Mouse (Mus musculus) MEL (cell line): Measurements from ENCODE around the gene Pccb. TPM values are rescaled to one million over a fixed set of nuclear protein-coding genes. Genes with fewer than 3 reads are reported as not detected.

Experiments used
- DNase-seq: peaks from one replicate; pipeline ENCODE4 v3.0.0; 2011; ENCODE audit warnings: low read depth, low spot score
- H3K27ac ChIP-seq: 2 replicates; pipeline ENCODE4 v1.5.1; 2012; ENCODE audit warnings: low read depth, mild to moderate bottlenecking, control low read depth, low read length, moderate library complexity; ENCODE audit not compliant: control insufficient read depth
- H3K27me3 ChIP-seq, 2 experiments: fragments of 150-350 bp in 1 of 2; sonication (generic) in 1 of 2; 2 replicates each; pipeline ENCODE4 v1.6.1; 2012; ENCODE audit warnings: low read length in 2 of 2, mild to moderate bottlenecking in 2 of 2, improper control_type of control experiment in 1 of 2, moderate library complexity in 1 of 2; ENCODE audit not compliant: insufficient read depth in 2 of 2, control insufficient read depth in 1 of 2
- H3K36me3 ChIP-seq, 2 experiments: 2 replicates each; pipeline ENCODE4 v1.6.1; 2012 to 2014; ENCODE audit warnings: low read length in 2 of 2, improper control_type of control experiment in 1 of 2, inconsistent platforms in 1 of 2, mild to moderate bottlenecking in 1 of 2; ENCODE audit not compliant: insufficient read depth in 2 of 2, control insufficient read depth in 1 of 2
- H3K4me1 ChIP-seq, 2 experiments: fragments of 150-350 bp in 1 of 2; sonication (generic) in 1 of 2; 2 replicates each; pipeline ENCODE4 v1.6.1; 2012; ENCODE audit warnings: low read length in 2 of 2, improper control_type of control experiment in 1 of 2, mild to moderate bottlenecking in 1 of 2; ENCODE audit not compliant: insufficient read depth in 2 of 2, control insufficient read depth in 1 of 2
- H3K4me3 ChIP-seq, 2 experiments: fragments of 150-350 bp in 1 of 2; sonication (generic) in 1 of 2; 2 replicates each; pipeline ENCODE4 v1.5.1; 2012; ENCODE audit warnings: low read depth in 2 of 2, low read length in 2 of 2, mild to moderate bottlenecking in 2 of 2, moderate library complexity in 2 of 2, control low read depth in 1 of 2, improper control_type of control experiment in 1 of 2; ENCODE audit not compliant: control insufficient read depth in 1 of 2, insufficient read depth in 1 of 2
- H3K79me2 ChIP-seq: 2 replicates; pipeline ENCODE4 v1.6.1; 2012; ENCODE audit warnings: mild to moderate bottlenecking, low read length, moderate library complexity; ENCODE audit not compliant: control insufficient read depth, poor library complexity, insufficient read depth
- H3K9ac ChIP-seq: 2 replicates; pipeline ENCODE4 v1.6.1; 2012; ENCODE audit warnings: low read depth, mild to moderate bottlenecking, control low read depth, low read length, moderate library complexity; ENCODE audit not compliant: control insufficient read depth, poor library complexity, severe bottlenecking
- H3K9me3 ChIP-seq: fragments of 150-350 bp; sonication (generic); replicated peaks from 2 replicates; pipeline ENCODE4 v1.6.1; 2012; ENCODE audit warnings: mild to moderate bottlenecking, low read length, improper control_type of control experiment, moderate library complexity; ENCODE audit not compliant: insufficient read depth
- CHD1 ChIP-seq: IDR thresholded peaks from 2 replicates; pipeline ENCODE4 v1.6.1; 2012; ENCODE audit warnings: low read depth, mild to moderate bottlenecking, inconsistent platforms, low read length, improper control_type of control experiment
- CTCF ChIP-seq, 3 experiments: IDR thresholded peaks in 2 of 3; conservative IDR thresholded peaks in 1 of 3; 2 replicates each; pipeline ENCODE4 v1.5.1; 2011 to 2012; ENCODE audit warnings: low read length in 3 of 3, low read depth in 2 of 3, mild to moderate bottlenecking in 2 of 3, improper control_type of control experiment in 1 of 3, inconsistent platforms in 1 of 3, mixed read lengths in 1 of 3, moderate library complexity in 1 of 3; ENCODE audit not compliant: control insufficient read depth in 1 of 3, insufficient read depth in 1 of 3, poor library complexity in 1 of 3, severe bottlenecking in 1 of 3
- E2F4 ChIP-seq: IDR thresholded peaks from 2 replicates; pipeline ENCODE4 v1.6.1; 2011; ENCODE audit warnings: low read depth, low read length, improper control_type of control experiment, borderline replicate concordance
- EP300 ChIP-seq, 2 experiments: IDR thresholded peaks; 2 replicates each; pipeline ENCODE4 v1.6.1; 2011; ENCODE audit warnings: improper control_type of control experiment in 2 of 2, low read length in 2 of 2, low read depth in 1 of 2, mild to moderate bottlenecking in 1 of 2
- ETS1 ChIP-seq: IDR thresholded peaks from 2 replicates; pipeline ENCODE4 v1.6.1; 2012; ENCODE audit warnings: low read depth, mild to moderate bottlenecking, inconsistent platforms, low read length, improper control_type of control experiment, moderate library complexity
- GATA1 ChIP-seq: IDR thresholded peaks from 2 replicates; pipeline ENCODE4 v1.6.1; 2011; ENCODE audit warnings: low read depth, low read length, improper control_type of control experiment
- KAT2A ChIP-seq: conservative IDR thresholded peaks from 2 replicates; pipeline ENCODE4 v1.6.1; 2012; ENCODE audit warnings: low read depth, low read length, improper control_type of control experiment, inconsistent platforms
- MAFK ChIP-seq: IDR thresholded peaks from 2 replicates; pipeline ENCODE4 v1.6.1; 2011; ENCODE audit warnings: low read depth, mild to moderate bottlenecking, low read length, improper control_type of control experiment, borderline replicate concordance
- MAX ChIP-seq: IDR thresholded peaks from 2 replicates; pipeline ENCODE4 v1.6.1; 2011; ENCODE audit warnings: low read length, improper control_type of control experiment
- MYB ChIP-seq: IDR thresholded peaks from 2 replicates; pipeline ENCODE4 v1.6.1; 2011; ENCODE audit warnings: mild to moderate bottlenecking, low read depth, low read length, improper control_type of control experiment
- NELFE ChIP-seq: IDR thresholded peaks from 2 replicates; pipeline ENCODE4 v1.6.1; 2011; ENCODE audit warnings: low read depth, low read length, improper control_type of control experiment
- RAD21 ChIP-seq: IDR thresholded peaks from 2 replicates; pipeline ENCODE4 v1.6.1; 2011; ENCODE audit warnings: mild to moderate bottlenecking, low read depth, low read length, improper control_type of control experiment
- SMC3 ChIP-seq: IDR thresholded peaks from 2 replicates; pipeline ENCODE4 v1.6.1; 2011; ENCODE audit warnings: low read depth, low read length, improper control_type of control experiment
- TAL1 ChIP-seq: IDR thresholded peaks from 2 replicates; pipeline ENCODE4 v1.6.1; 2012; ENCODE audit warnings: mild to moderate bottlenecking, inconsistent platforms, low read length, moderate library complexity, mixed read lengths
- TBP ChIP-seq: IDR thresholded peaks from 2 replicates; pipeline ENCODE4 v1.8.0; 2011; ENCODE audit warnings: low read depth, low read length, improper control_type of control experiment
- TCF12 ChIP-seq: IDR thresholded peaks from 2 replicates; pipeline ENCODE4 v1.6.1; 2014; ENCODE audit warnings: low read depth, mild to moderate bottlenecking, inconsistent platforms, low read length, improper control_type of control experiment, moderate library complexity
- UBTF ChIP-seq: IDR thresholded peaks from 2 replicates; pipeline ENCODE4 v1.6.1; 2012; ENCODE audit warnings: low read depth, mild to moderate bottlenecking, inconsistent platforms, low read length, improper control_type of control experiment, moderate library complexity, borderline replicate concordance; ENCODE audit not compliant: insufficient read depth
- ZNF384 ChIP-seq: IDR thresholded peaks from 2 replicates; pipeline ENCODE4 v1.6.1; 2012; ENCODE audit warnings: low read depth, mild to moderate bottlenecking, inconsistent platforms, low read length, improper control_type of control experiment
- polyA plus RNA-seq, 2 experiments: library from polyadenylated mRNA; stranded (reverse) in 1 of 2; unstranded in 1 of 2; fragments of >175 nt in 1 of 2; fragments of >200 nt in 1 of 2; gene quantifications; 2 replicates each; pipeline versions ENCODE4 v1.2.1 to v1.2.4; 2012; ENCODE audit warnings: low replicate concordance in 2 of 2, low read depth in 1 of 2; ENCODE audit not compliant: insufficient read length in 2 of 2, insufficient read depth in 1 of 2, missing spikeins in 1 of 2
- total RNA-seq: library from RNA; depleted of rRNA; stranded (reverse); fragments of 300-350 nt; gene quantifications from 2 replicates; pipeline ENCODE4 v1.2.3, GENCODE M21; 2012

Pccb gene
- total and polyA plus RNA-seq, 3 experiments = 13.2 to 21.1 TPM; not detected in 1

DNA sequence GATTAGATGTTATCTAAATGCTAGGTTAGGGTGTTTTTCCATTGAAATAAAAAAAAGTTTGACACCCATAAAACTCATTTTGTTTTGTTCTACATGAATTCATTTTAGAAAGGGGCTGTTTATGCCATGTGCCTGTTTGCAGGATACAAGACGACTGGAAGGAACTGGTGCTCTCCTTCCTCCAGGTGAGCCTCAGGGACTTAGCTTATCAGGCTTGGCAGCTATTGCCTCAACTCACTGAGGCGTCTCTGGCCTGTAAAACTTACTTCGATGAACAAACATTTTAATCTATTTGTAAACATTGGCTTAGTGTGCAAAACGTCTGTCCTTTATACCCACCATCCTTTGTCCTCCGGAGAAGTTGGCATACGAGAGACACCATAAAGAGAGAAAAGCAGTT is 18.0 kb upstream of the Pccb start:
- Histone ChIP-seq H3K79me2 (no peaks in the 10 kb centered on the region), H3K9ac (no peak overlapping the region), H3K9me3 (no peaks in the 10 kb centered on the region), H3K27ac (no peak overlapping the region), H3K36me3 (no peaks in the 10 kb centered on the region), H3K4me1 (no peaks in the 10 kb centered on the region), H3K4me3 (no peak overlapping the region), H3K27me3 (no peaks in the 10 kb centered on the region; a peak in 1 of 4 replicates)
- TF ChIP-seq KAT2A = no peak
- no peak for TF ChIP-seq TBP
- no peak for TF ChIP-seq E2F4
- TF ChIP-seq GATA1 = no peak
- no peak for TF ChIP-seq NELFE
- TF ChIP-seq EP300 (IDR thresholded peaks at IDR 0.05; ENCODE audit: low read depth in 1 of 2, low read length in 2 of 2) = no peak
- TF ChIP-seq SMC3 = no peak
- TF ChIP-seq MAX = no peak
- no peak for TF ChIP-seq CTCF (IDR thresholded peaks at IDR 0.05 in 2 of 3, conservative IDR thresholded peaks at IDR 0.05 in 1 of 3; ENCODE audit: control insufficient read depth in 1 of 3, insufficient read depth in 1 of 3, low read depth in 2 of 3, low read length in 3 of 3, poor library complexity in 1 of 3, severe bottlenecking in 1 of 3)
- no peak for DNase-seq

DNA sequence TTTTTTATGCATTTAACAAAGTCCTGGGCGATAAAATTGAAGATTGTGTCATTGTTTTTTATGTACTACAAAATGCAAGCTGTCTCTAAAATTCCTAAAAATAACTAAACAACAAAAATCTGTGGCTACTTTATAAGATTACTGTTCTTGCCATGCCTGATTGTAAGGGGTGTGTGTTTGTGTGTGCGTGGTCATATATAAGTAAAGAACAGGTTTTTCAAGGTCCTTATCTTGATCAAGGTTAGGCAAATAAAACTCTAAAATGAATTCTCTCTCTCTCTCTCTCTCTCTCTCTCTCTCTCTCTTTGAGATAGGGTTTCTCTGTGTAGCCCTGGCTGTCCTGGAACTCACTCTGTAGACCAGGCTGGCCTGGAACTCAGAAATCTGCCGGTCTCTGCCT is 17.3 kb upstream of the Pccb start:
- no peak overlapping the region for H3K9ac ChIP-seq
- no peaks in the 10 kb centered on the region for H3K4me1 ChIP-seq
- TF ChIP-seq CHD1 (no peak), RAD21 (no peak), MAFK (no peak), UBTF (no peak), TAL1 (no peak), ZNF384 (no peak), CTCF (IDR thresholded peaks at IDR 0.05 in 2 of 3, conservative IDR thresholded peaks at IDR 0.05 in 1 of 3; ENCODE audit: control insufficient read depth in 1 of 3, insufficient read depth in 1 of 3, low read depth in 2 of 3, low read length in 3 of 3, poor library complexity in 1 of 3, severe bottlenecking in 1 of 3) (no peak), ETS1 (no peak), TCF12 (no peak), TBP (no peak), MYB (no peak), SMC3 (no peak)
- DNase-seq = no peak
- no peak overlapping the region for H3K4me3 ChIP-seq
- H3K27ac ChIP-seq = no peak overlapping the region
- H3K9me3 ChIP-seq = no peaks in the 10 kb centered on the region
- no peaks in the 10 kb centered on the region for H3K36me3 ChIP-seq
- H3K27me3 ChIP-seq = no peaks in the 10 kb centered on the region; a peak in 1 of 4 replicates
- no peaks in the 10 kb centered on the region for H3K79me2 ChIP-seq
